Mouse (Mus musculus): ENCODE measurements at regions not wholly inside any gene's neighbourhood (a gene's known extent, or its start where the extent isn't known, plus 50 kb on each side); places are given as distances from the start of the nearest gene placed in this dataset.

- TF ChIP-seq CTCF (IDR thresholded peaks at IDR 0.05; ENCODE audit: low read depth, low read length): no peak
- no peak for TF ChIP-seq POLR2A (IDR thresholded peaks at IDR 0.05; ENCODE audit: borderline replicate concordance, low read depth, low read length)
Observed at GRCm38 (mm10) chr16:42466976-42467375, 126.5 kb upstream of the Gap43 start.
